Mouse (Mus musculus): ENCODE results near the gene Gm2001. TPM values are rescaled to one million over a fixed set of nuclear protein-coding genes. Genes with fewer than 3 reads are reported as not detected.

Gm2001 gene
- total and polyA plus RNA-seq, 2 experiments from 2014 or later = not detected

Other genes with a start within 250 kb of the Gm2001 start
- gene Oog1, start 239.7 kb downstream of the Gm2001 start, total RNA-seq (2014; rRNA removed) = not detected in 2 replicates
- not detected in 2 replicates for gene Oog1, start 239.7 kb downstream of the Gm2001 start, polyA plus RNA-seq (2015; fragmentation: Nextera tagmentation; extraction: Ambion mirVana)
- gene Gm4027, start 223.5 kb downstream of the Gm2001 start, total RNA-seq (2014; rRNA removed) = not detected in 2 replicates
- gene Gm4027, start 223.5 kb downstream of the Gm2001 start, polyA plus RNA-seq (2015; fragmentation: Nextera tagmentation; extraction: Ambion mirVana) = not detected in 2 replicates
- not detected in 2 replicates for gene Gm16381, start 197.7 kb downstream of the Gm2001 start, total RNA-seq (2014; rRNA removed)
- gene Gm16381, start 197.7 kb downstream of the Gm2001 start, polyA plus RNA-seq (2015; fragmentation: Nextera tagmentation; extraction: Ambion mirVana) = not detected in 2 replicates
- gene Gm21319, start 66.6 kb downstream of the Gm2001 start, total RNA-seq (2014; rRNA removed) = not detected in 2 replicates
- not detected in 2 replicates for gene Gm21319, start 66.6 kb downstream of the Gm2001 start, polyA plus RNA-seq (2015; fragmentation: Nextera tagmentation; extraction: Ambion mirVana)
- not detected in 2 replicates for gene Gm21936, start 46.8 kb downstream of the Gm2001 start, total RNA-seq (2014; rRNA removed)
- gene Gm21936, start 46.8 kb downstream of the Gm2001 start, polyA plus RNA-seq (2015; fragmentation: Nextera tagmentation; extraction: Ambion mirVana) = not detected in 2 replicates
- gene BB287469, start 25.8 kb downstream of the Gm2001 start, total RNA-seq (2014; rRNA removed) = not detected in 2 replicates
- gene BB287469, start 25.8 kb downstream of the Gm2001 start, polyA plus RNA-seq (2015; fragmentation: Nextera tagmentation; extraction: Ambion mirVana) = not detected in 2 replicates
- not detected in 2 replicates for gene Gm2016, start 31.7 kb upstream of the Gm2001 start, total RNA-seq (2014; rRNA removed)
- gene Gm2016, start 31.7 kb upstream of the Gm2001 start, polyA plus RNA-seq (2015; fragmentation: Nextera tagmentation; extraction: Ambion mirVana) = not detected in 2 replicates
- not detected in 2 replicates for gene Gm2022, start 53.0 kb upstream of the Gm2001 start, total RNA-seq (2014; rRNA removed)
- gene Gm2022, start 53.0 kb upstream of the Gm2001 start, polyA plus RNA-seq (2015; fragmentation: Nextera tagmentation; extraction: Ambion mirVana) = not detected in 2 replicates
- gene Gm2035, start 77.5 kb upstream of the Gm2001 start, total RNA-seq (2014; rRNA removed) = not detected in 2 replicates
- gene Gm2035, start 77.5 kb upstream of the Gm2001 start, polyA plus RNA-seq (2015; fragmentation: Nextera tagmentation; extraction: Ambion mirVana) = not detected in 2 replicates
- not detected in 2 replicates for gene Gm2042, start 111.7 kb upstream of the Gm2001 start, total RNA-seq (2014; rRNA removed)
- gene Gm2042, start 111.7 kb upstream of the Gm2001 start, polyA plus RNA-seq (2015; fragmentation: Nextera tagmentation; extraction: Ambion mirVana) = not detected in 2 replicates
- not detected in 2 replicates for gene Gm2075, start 169.5 kb upstream of the Gm2001 start, total RNA-seq (2014; rRNA removed)
- gene Gm2075, start 169.5 kb upstream of the Gm2001 start, polyA plus RNA-seq (2015; fragmentation: Nextera tagmentation; extraction: Ambion mirVana) = not detected in 2 replicates
- not detected in 2 replicates for gene Gm6803, start 176.4 kb upstream of the Gm2001 start, total RNA-seq (2014; rRNA removed)
- gene Gm6803, start 176.4 kb upstream of the Gm2001 start, polyA plus RNA-seq (2015; fragmentation: Nextera tagmentation; extraction: Ambion mirVana) = not detected in 2 replicates
- not detected in 2 replicates for gene Gm2056, start 184.7 kb upstream of the Gm2001 start, total RNA-seq (2014; rRNA removed)
- not detected in 2 replicates for gene Gm2056, start 184.7 kb upstream of the Gm2001 start, polyA plus RNA-seq (2015; fragmentation: Nextera tagmentation; extraction: Ambion mirVana)
- gene Gm16368, start 241.4 kb upstream of the Gm2001 start, total RNA-seq (2014; rRNA removed) = not detected in 2 replicates
- not detected in 2 replicates for gene Gm16368, start 241.4 kb upstream of the Gm2001 start, polyA plus RNA-seq (2015; fragmentation: Nextera tagmentation; extraction: Ambion mirVana)